Mouse (Mus musculus) left cerebral cortex, adult 9 months (tissue): ENCODE data around the gene Fam98a.

Experiments
- DNase-seq, 2 experiments: peaks; one replicate each; pipeline ENCODE4 v3.0.0; 2022; ENCODE audit warnings: low spot score in 2 of 2

The Fam98a gene

GRCm38 (mm10) chr17:75551512-75552400 is at the start of gene Fam98a:
TSS of gene Fam98a (minus strand) at chr17:75551946.
- peak; percentile 92 to 98 for DNase-seq

GRCm38 (mm10) chr17:75598652-75599051 is 46.9 kb upstream of the Fam98a start:
- DNase-seq = no peak

- no peak for DNase-seq
Observed at GRCm38 (mm10) chr17:75582738-75583137, 31.0 kb upstream of the Fam98a start.

- DNase-seq = no peak
Observed at GRCm38 (mm10) chr17:75575608-75576007, 23.9 kb upstream of the Fam98a start.

GRCm38 (mm10) chr17:75558041-75558440 is 6.3 kb upstream of the Fam98a start:
- DNase-seq = no peak

GRCm38 (mm10) chr17:75557031-75557430 is 5.3 kb upstream of the Fam98a start:
- DNase-seq = no peak

GRCm38 (mm10) chr17:75550771-75551413 is 854 bp downstream of the Fam98a start:
- DNase-seq = no peak

GRCm38 (mm10) chr17:75544262-75544661 is 7.5 kb downstream of the Fam98a start:
- no peak for DNase-seq

- no peak for DNase-seq
Observed at GRCm38 (mm10) chr17:75543434-75543833, 8.3 kb downstream of the Fam98a start.

- DNase-seq = no peak
Observed at GRCm38 (mm10) chr17:75539841-75540240, 11.9 kb downstream of the Fam98a start.

- DNase-seq = no peak
Observed at GRCm38 (mm10) chr17:75539130-75539529, 12.6 kb downstream of the Fam98a start.

GRCm38 (mm10) chr17:75538431-75538830 is 13.3 kb downstream of the Fam98a start:
- no peak for DNase-seq

GRCm38 (mm10) chr17:75537050-75537445 is 14.7 kb downstream of the Fam98a start:
- no peak for DNase-seq

GRCm38 (mm10) chr17:75536396-75537049 is 15.2 kb downstream of the Fam98a start:
- peak in 1 of 2 experiments; percentile 71 for DNase-seq

GRCm38 (mm10) chr17:75535612-75536011 is 16.1 kb downstream of the Fam98a start:
- no peak for DNase-seq

- no peak for DNase-seq
Observed at GRCm38 (mm10) chr17:75534314-75535020, 17.3 kb downstream of the Fam98a start.

- DNase-seq = no peak
Observed at GRCm38 (mm10) chr17:75532469-75532986, 19.2 kb downstream of the Fam98a start.

- DNase-seq = no peak
Observed at GRCm38 (mm10) chr17:75529222-75529935, 22.4 kb downstream of the Fam98a start.

GRCm38 (mm10) chr17:75526411-75526810 is 25.3 kb downstream of the Fam98a start:
- DNase-seq = no peak

- no peak for DNase-seq
Observed at GRCm38 (mm10) chr17:75523812-75524211, 27.9 kb downstream of the Fam98a start.
